Comparison of ENCODE assay signal across 8 mouse cellular contexts in the genomic region with DNA sequence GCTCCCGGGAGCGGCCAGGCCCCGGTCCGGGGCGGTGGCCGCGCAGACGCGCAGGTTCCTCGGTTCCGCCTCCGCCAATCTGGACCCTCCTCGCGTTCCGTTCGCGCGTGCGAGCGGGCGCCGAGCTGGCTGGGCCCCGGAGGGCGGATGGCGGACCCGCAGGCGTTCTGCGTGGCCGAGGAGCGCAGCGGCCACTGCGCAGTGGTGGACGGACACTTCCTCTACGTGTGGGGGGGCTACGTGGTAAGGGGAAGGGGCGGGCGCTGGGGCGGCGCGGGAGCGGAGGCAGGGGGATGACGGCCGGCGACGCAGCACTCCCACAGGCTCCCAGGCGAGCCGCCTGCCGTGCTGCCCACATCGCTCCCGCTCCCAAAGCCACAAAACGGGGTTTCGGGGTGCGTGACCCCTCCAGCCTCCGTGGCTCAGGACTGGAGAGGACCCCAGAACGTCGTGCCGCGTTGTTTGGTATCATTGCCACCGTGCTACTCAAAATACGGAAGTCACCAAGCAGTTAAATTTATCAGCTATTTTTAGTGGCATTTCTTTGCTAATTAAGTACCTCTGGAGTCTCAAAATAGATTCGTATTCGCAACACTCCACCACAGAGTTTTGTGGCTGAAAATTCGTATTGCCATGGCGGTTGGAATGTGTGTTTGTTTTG. TPM values are rescaled to one million over a fixed set of nuclear protein-coding genes. Genes with fewer than 3 reads are reported as not detected.
DNase-seq lines count a peak whose midpoint lies in the region; ATAC-seq and TF ChIP-seq lines count a peak whose summit lies in the region.

No protein-coding gene starts in this region.

- no peaks in the 10 kb centered on the region for H3K36me3 ChIP-seq in forebrain, embryonic 10.5 days (replicated peaks)
- H3K36me3 ChIP-seq in heart, embryonic 15.5 days, result no peaks in the 10 kb centered on the region
- H3K36me3 ChIP-seq in liver, embryonic 15.5 days (replicated peaks), result no peaks in the 10 kb centered on the region
- no peaks in the 10 kb centered on the region for H3K36me3 ChIP-seq in neural tube, embryonic 11.5 days (ENCODE audit: control insufficient read depth, insufficient read depth, low read length)
- H3K36me3 ChIP-seq in stomach, postnatal 0 days (ENCODE audit: control insufficient read depth, insufficient read depth, low read length), result no peaks in the 10 kb centered on the region

- peak; percentile 91 for ATAC-seq in heart, embryonic 15.5 days (replicated peaks; ENCODE audit: insufficient number of reproducible peaks, insufficient read depth, low FRiP score, low read depth)
- peak; percentile 81 for ATAC-seq in liver, embryonic 15.5 days (ENCODE audit: insufficient read depth)
- ATAC-seq in neural tube, embryonic 11.5 days (ENCODE audit: insufficient read depth, low FRiP score, low TSS enrichment), result peak; percentile 92
- peak; percentile 89 for ATAC-seq in stomach, postnatal 0 days (ENCODE audit: low FRiP score, low TSS enrichment)

- under 1% methylated on average over 64 of the region's 64 CpGs for WGBS in forebrain, embryonic 10.5 days
- under 1% methylated on average over 62 of the region's 64 CpGs for WGBS in heart, embryonic 15.5 days
- under 1% methylated on average over 64 of the region's 64 CpGs for WGBS in liver, embryonic 15.5 days (ENCODE audit: insufficient replicate concordance)
- under 1% methylated on average over 54 of the region's 64 CpGs for WGBS in neural tube, embryonic 11.5 days
- WGBS in stomach, postnatal 0 days, result under 1% methylated on average over 51 of the region's 64 CpGs

- no peaks in the 10 kb centered on the region for H3K9me3 ChIP-seq in forebrain, embryonic 10.5 days
- H3K9me3 ChIP-seq in heart, embryonic 15.5 days (replicated peaks), result no peaks in the 10 kb centered on the region
- H3K9me3 ChIP-seq in liver, embryonic 15.5 days (replicated peaks), result no peaks in the 10 kb centered on the region
- H3K9me3 ChIP-seq in neural tube, embryonic 11.5 days (ENCODE audit: control insufficient read depth, low read length), result no peaks in the 10 kb centered on the region
- H3K9me3 ChIP-seq in stomach, postnatal 0 days (ENCODE audit: control insufficient read depth, low read length), result no peaks in the 10 kb centered on the region

- H3K4me2 ChIP-seq in heart, embryonic 15.5 days, result peak overlapping the region; percentile 78
- H3K4me2 ChIP-seq in liver, embryonic 15.5 days, result peak overlapping the region; percentile 98
- peak overlapping the region; percentile 62 for H3K4me2 ChIP-seq in neural tube, embryonic 11.5 days (ENCODE audit: low read depth)
- H3K4me2 ChIP-seq in stomach, postnatal 0 days (replicated peaks; ENCODE audit: low read depth), result peak overlapping the region; percentile 88

- no peaks in the 10 kb centered on the region for H3K27me3 ChIP-seq in forebrain, embryonic 10.5 days (ENCODE audit: poor library complexity, severe bottlenecking)
- H3K27me3 ChIP-seq in heart, embryonic 15.5 days, result no peaks in the 10 kb centered on the region
- H3K27me3 ChIP-seq in liver, embryonic 15.5 days, result peaks cover 18% of the 10 kb centered on the region; the same call in 1 of the 2 replicates
- H3K27me3 ChIP-seq in neural tube, embryonic 11.5 days (ENCODE audit: control insufficient read depth, insufficient read depth, low read length), result no peaks in the 10 kb centered on the region
- no peaks in the 10 kb centered on the region for H3K27me3 ChIP-seq in stomach, postnatal 0 days (ENCODE audit: control insufficient read depth, insufficient read depth, low read length)

- no peak for TF ChIP-seq CTCF in stomach, postnatal 0 days (IDR thresholded peaks at IDR 0.05; ENCODE audit: low read depth)

- TF ChIP-seq EP300 in stomach, postnatal 0 days (optimal IDR thresholded peaks at IDR 0.05), result no peak

- H3K4me1 ChIP-seq in brown adipose tissue, adult 24 weeks (ENCODE audit: control insufficient read depth, insufficient read depth, insufficient read length, low read length), result no peaks in the 10 kb centered on the region
- peaks cover 14% of the 10 kb centered on the region for H3K4me1 ChIP-seq in forebrain, embryonic 10.5 days
- H3K4me1 ChIP-seq in heart, embryonic 15.5 days (replicated peaks), result peaks cover 10% of the 10 kb centered on the region; the same call in 1 of the 2 replicates
- peaks cover 20% of the 10 kb centered on the region for H3K4me1 ChIP-seq in liver, embryonic 15.5 days (replicated peaks)
- peaks cover 3% of the 10 kb centered on the region; the same call in 1 of the 2 replicates for H3K4me1 ChIP-seq in neural tube, embryonic 11.5 days (ENCODE audit: control insufficient read depth, insufficient read depth, low read length)
- no peaks in the 10 kb centered on the region for H3K4me1 ChIP-seq in stomach, postnatal 0 days (replicated peaks; ENCODE audit: control insufficient read depth, insufficient read depth)

- peak; percentile 77 for DNase-seq in CD4-positive helper T cell, adult 2 months (ENCODE audit: low read depth, low spot score)
- DNase-seq in forebrain, embryonic 10.5 days (ENCODE audit: extremely low spot score, low spot score), result peak; percentile 76
- peak; percentile 63 to 86 for DNase-seq in kidney, postnatal 25 days
- DNase-seq in neural tube, embryonic 11.5 days (ENCODE audit: low spot score), result peak; percentile 82
- DNase-seq in stomach, postnatal 0 days (ENCODE audit: low spot score), result peak; percentile 75

- peak overlapping the region; percentile 57; the same call in 1 of the 2 replicates for H3K27ac ChIP-seq in brown adipose tissue, adult 24 weeks (replicated peaks; ENCODE audit: low read depth, low read length)
- H3K27ac ChIP-seq in forebrain, embryonic 10.5 days, result peak overlapping the region; percentile 92
- H3K27ac ChIP-seq in heart, embryonic 15.5 days, result peak overlapping the region; percentile 88
- H3K27ac ChIP-seq in liver, embryonic 15.5 days (replicated peaks), result peak overlapping the region; percentile 45; the same call in 1 of the 2 replicates
- H3K27ac ChIP-seq in neural tube, embryonic 11.5 days (ENCODE audit: low read depth, low read length), result peak overlapping the region; percentile 68
- H3K27ac ChIP-seq in stomach, postnatal 0 days (replicated peaks), result peak overlapping the region; percentile 84

- peak overlapping the region; percentile 91 for H3K4me3 ChIP-seq in brown adipose tissue, adult 24 weeks (ENCODE audit: insufficient read depth, low read depth, low read length)
- peak overlapping the region; percentile 84 for H3K4me3 ChIP-seq in forebrain, embryonic 10.5 days
- peak overlapping the region; percentile 79 for H3K4me3 ChIP-seq in heart, embryonic 15.5 days
- H3K4me3 ChIP-seq in liver, embryonic 15.5 days (replicated peaks), result peak overlapping the region; percentile 72
- peak overlapping the region; percentile 68 for H3K4me3 ChIP-seq in neural tube, embryonic 11.5 days (ENCODE audit: low read depth, low read length)
- H3K4me3 ChIP-seq in stomach, postnatal 0 days (ENCODE audit: low read depth, low read length), result peak overlapping the region; percentile 79

- H3K9ac ChIP-seq in heart, embryonic 15.5 days, result peak overlapping the region; percentile 93
- H3K9ac ChIP-seq in liver, embryonic 15.5 days, result peak overlapping the region; percentile 69
- peak overlapping the region; percentile 92 for H3K9ac ChIP-seq in neural tube, embryonic 11.5 days (ENCODE audit: low read length)
- peak overlapping the region; percentile 87 for H3K9ac ChIP-seq in stomach, postnatal 0 days (ENCODE audit: low read length)

RNA-seq across cellular contexts. Expression of gene Klhdc1, which starts 0.9 kb away (rescaled TPM):
- polyA plus RNA-seq in brown adipose tissue, adult 24 weeks (2012; ENCODE audit: insufficient read depth, insufficient read length, missing spikeins), result 9.0 and 9.3 TPM in 2 replicates
- polyA plus RNA-seq in forebrain, embryonic 10.5 days (2016; fragmentation: Nextera tagmentation; extraction: Ambion mirVana), result 2.6 and 3.3 TPM in 2 replicates
- polyA plus RNA-seq in heart, embryonic 15.5 days (2015; fragmentation: Nextera tagmentation; extraction: Ambion mirVana), result 8.0 and 10.9 TPM in 2 replicates
- polyA plus RNA-seq in liver, embryonic 15.5 days (2015; fragmentation: Nextera tagmentation; extraction: Ambion mirVana), result 1.9 and 2.1 TPM in 2 replicates
- 1.7 and 2.7 TPM in 2 replicates for polyA plus RNA-seq in neural tube, embryonic 11.5 days (2014; fragmentation: Nextera tagmentation; extraction: Ambion mirVana)
- polyA plus RNA-seq in stomach, postnatal 0 days (2015; fragmentation: Nextera tagmentation; extraction: Ambion mirVana), result 20.2 and 20.4 TPM in 2 replicates

RNA-seq across cellular contexts. Expression of gene Pole2, which starts 13.9 kb away (rescaled TPM):
- not detected in 2 replicates for polyA plus RNA-seq in brown adipose tissue, adult 24 weeks (2012; ENCODE audit: insufficient read depth, insufficient read length, missing spikeins)
- polyA plus RNA-seq in forebrain, embryonic 10.5 days (2016; fragmentation: Nextera tagmentation; extraction: Ambion mirVana), result 37.5 and 38.2 TPM in 2 replicates
- polyA plus RNA-seq in heart, embryonic 15.5 days (2015; fragmentation: Nextera tagmentation; extraction: Ambion mirVana), result 12.7 and 16.0 TPM in 2 replicates
- polyA plus RNA-seq in liver, embryonic 15.5 days (2015; fragmentation: Nextera tagmentation; extraction: Ambion mirVana), result 20.3 and 21.4 TPM in 2 replicates
- polyA plus RNA-seq in neural tube, embryonic 11.5 days (2014; fragmentation: Nextera tagmentation; extraction: Ambion mirVana), result 26.5 and 26.8 TPM in 2 replicates
- polyA plus RNA-seq in stomach, postnatal 0 days (2015; fragmentation: Nextera tagmentation; extraction: Ambion mirVana), result 8.0 and 9.0 TPM in 2 replicates

RNA-seq across cellular contexts. Expression of gene Gm49384, which starts 37.8 kb away (rescaled TPM):
- polyA plus RNA-seq in brown adipose tissue, adult 24 weeks (2012; ENCODE audit: insufficient read depth, insufficient read length, missing spikeins), result 2.3 and 3.8 TPM in 2 replicates
- polyA plus RNA-seq in forebrain, embryonic 10.5 days (2016; fragmentation: Nextera tagmentation; extraction: Ambion mirVana), result 51.8 and 59.4 TPM in 2 replicates
- 11.2 and 15.0 TPM in 2 replicates for polyA plus RNA-seq in heart, embryonic 15.5 days (2015; fragmentation: Nextera tagmentation; extraction: Ambion mirVana)
- 16.7 and 17.5 TPM in 2 replicates for polyA plus RNA-seq in liver, embryonic 15.5 days (2015; fragmentation: Nextera tagmentation; extraction: Ambion mirVana)
- polyA plus RNA-seq in neural tube, embryonic 11.5 days (2014; fragmentation: Nextera tagmentation; extraction: Ambion mirVana), result 31.9 and 32.1 TPM in 2 replicates
- 8.2 and 8.7 TPM in 2 replicates for polyA plus RNA-seq in stomach, postnatal 0 days (2015; fragmentation: Nextera tagmentation; extraction: Ambion mirVana)

RNA-seq across cellular contexts. Expression of gene Dnaaf2, which starts 43.7 kb away (rescaled TPM):
- polyA plus RNA-seq in brown adipose tissue, adult 24 weeks (2012; ENCODE audit: insufficient read depth, insufficient read length, missing spikeins), result not detected in 2 replicates
- 16.3 and 19.0 TPM in 2 replicates for polyA plus RNA-seq in forebrain, embryonic 10.5 days (2016; fragmentation: Nextera tagmentation; extraction: Ambion mirVana)
- 6.1 and 7.7 TPM in 2 replicates for polyA plus RNA-seq in heart, embryonic 15.5 days (2015; fragmentation: Nextera tagmentation; extraction: Ambion mirVana)
- polyA plus RNA-seq in liver, embryonic 15.5 days (2015; fragmentation: Nextera tagmentation; extraction: Ambion mirVana), result 5.0 and 5.3 TPM in 2 replicates
- 9.7 and 11.4 TPM in 2 replicates for polyA plus RNA-seq in neural tube, embryonic 11.5 days (2014; fragmentation: Nextera tagmentation; extraction: Ambion mirVana)
- polyA plus RNA-seq in stomach, postnatal 0 days (2015; fragmentation: Nextera tagmentation; extraction: Ambion mirVana), result 4.0 and 5.2 TPM in 2 replicates

RNA-seq across cellular contexts. Expression of gene Gm49383, which starts 45.0 kb away (rescaled TPM):
- polyA plus RNA-seq in brown adipose tissue, adult 24 weeks (2012; ENCODE audit: insufficient read depth, insufficient read length, missing spikeins), result 2.2 TPM in 1 of 2 replicates, not detected in the other
- 62.2 and 67.8 TPM in 2 replicates for polyA plus RNA-seq in forebrain, embryonic 10.5 days (2016; fragmentation: Nextera tagmentation; extraction: Ambion mirVana)
- 14.3 and 16.2 TPM in 2 replicates for polyA plus RNA-seq in heart, embryonic 15.5 days (2015; fragmentation: Nextera tagmentation; extraction: Ambion mirVana)
- polyA plus RNA-seq in liver, embryonic 15.5 days (2015; fragmentation: Nextera tagmentation; extraction: Ambion mirVana), result 17.9 and 18.8 TPM in 2 replicates
- 29.9 and 36.3 TPM in 2 replicates for polyA plus RNA-seq in neural tube, embryonic 11.5 days (2014; fragmentation: Nextera tagmentation; extraction: Ambion mirVana)
- 6.9 and 10.3 TPM in 2 replicates for polyA plus RNA-seq in stomach, postnatal 0 days (2015; fragmentation: Nextera tagmentation; extraction: Ambion mirVana)

Comparison
In these comparisons a context has a peak if more than half of its experiments do, and no peak if none do; other contexts are left out.
1. Peak in every context shown above with its lines: DNase-seq, ATAC-seq, H3K4me3 ChIP-seq and H3K27ac ChIP-seq.